Mouse (Mus musculus) heart, embryonic 16.5 days (tissue): ENCODE measurements at regions not wholly inside any gene's neighbourhood (a gene's known extent, or its start where the extent isn't known, plus 50 kb on each side); places are given as distances from the start of the nearest gene placed in this dataset.
A peak's percentile ranks its signal among the peaks of the same experiment; 100 is the strongest.

Experiments
- ATAC-seq: fragments of 200-750 bp; cut with Nextera tagmentation; replicated peaks from 2 replicates; pipeline ENCODE4 v1.8.0; 2017; ENCODE audit warnings: moderate number of reproducible peaks; ENCODE audit not compliant: insufficient read depth, low FRiP score; ENCODE audit errors: extremely low read depth
- H3K27ac ChIP-seq: fragments of 300-500 bp; sonication (generic); 2 replicates; pipeline ENCODE4 v1.5.1; 2014; ENCODE audit warnings: mild to moderate bottlenecking, low read length, control low read depth, moderate library complexity
- H3K27me3 ChIP-seq: fragments of 300-500 bp; sonication (generic); 2 replicates; pipeline ENCODE4 v1.6.1; 2014; ENCODE audit warnings: low read length, mixed read lengths; ENCODE audit not compliant: control insufficient read depth, insufficient read depth
- H3K36me3 ChIP-seq: fragments of 300-500 bp; sonication (generic); 2 replicates; pipeline ENCODE4 v1.6.1; 2014; ENCODE audit not compliant: control insufficient read depth, insufficient read depth
- H3K4me1 ChIP-seq: fragments of 300-500 bp; sonication (generic); 2 replicates; pipeline ENCODE4 v1.6.1; 2014; ENCODE audit warnings: low read length, mixed read lengths; ENCODE audit not compliant: control insufficient read depth, insufficient read depth
- H3K4me2 ChIP-seq: fragments of 300-500 bp; sonication (generic); 2 replicates; pipeline ENCODE4 v1.6.1; 2014; ENCODE audit warnings: low read depth, mild to moderate bottlenecking, control low read depth, low read length
- H3K4me3 ChIP-seq: fragments of 300-500 bp; sonication (generic); 2 replicates; pipeline ENCODE4 v1.5.1; 2014; ENCODE audit warnings: mild to moderate bottlenecking, control low read depth, low read length
- H3K9ac ChIP-seq: fragments of 300-500 bp; sonication (generic); 2 replicates; pipeline ENCODE4 v1.6.1; 2014; ENCODE audit warnings: low read length, control low read depth
- H3K9me3 ChIP-seq: fragments of 300-500 bp; sonication (generic); replicated peaks from 2 replicates; pipeline ENCODE4 v1.6.1; 2016; ENCODE audit warnings: low read length; ENCODE audit not compliant: control insufficient read depth
- WGBS: fragments of 180-500 bp; shearing (Covaris S2); extraction: QIAGEN DNeasy Blood & Tissue Kit; methylation state at CpG from one replicate; pipeline ENCODE4 v1.1.7; 2014; 5-methylcytosine and 5-hydroxymethylcytosine counted together

DNA sequence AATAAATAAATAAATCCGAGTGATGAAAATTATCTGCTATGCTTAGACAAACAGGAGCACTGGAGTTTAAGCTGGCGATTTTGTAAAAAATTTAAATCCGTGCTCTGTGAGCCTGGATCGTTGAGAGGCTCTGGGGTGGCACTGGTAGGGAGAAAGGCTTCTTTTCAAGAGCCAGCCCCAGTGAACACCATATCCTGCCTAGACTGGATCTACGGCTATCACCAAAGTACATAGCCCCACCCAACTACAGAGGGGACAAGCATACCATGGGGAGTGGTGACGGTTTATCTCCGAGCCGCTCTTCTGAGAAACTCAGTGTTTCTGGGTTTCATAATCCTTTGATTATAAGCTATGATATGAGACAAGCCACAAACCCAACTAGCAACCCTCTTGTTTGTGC is 199.0 kb downstream of the Gm11011 start:
- Histone ChIP-seq H3K4me2 (no peak overlapping the region), H3K27me3 (no peaks in the 10 kb centered on the region), H3K4me1 (no peaks in the 10 kb centered on the region), H3K9me3 (peaks cover 3% of the 10 kb centered on the region; the same call in 1 of the 2 replicates), H3K9ac (no peak overlapping the region), H3K36me3 (no peaks in the 10 kb centered on the region), H3K27ac (no peak overlapping the region), H3K4me3 (no peak overlapping the region)
- no peak for ATAC-seq
- 65% methylated on average over 8 of the region's 8 CpGs for WGBS

DNA sequence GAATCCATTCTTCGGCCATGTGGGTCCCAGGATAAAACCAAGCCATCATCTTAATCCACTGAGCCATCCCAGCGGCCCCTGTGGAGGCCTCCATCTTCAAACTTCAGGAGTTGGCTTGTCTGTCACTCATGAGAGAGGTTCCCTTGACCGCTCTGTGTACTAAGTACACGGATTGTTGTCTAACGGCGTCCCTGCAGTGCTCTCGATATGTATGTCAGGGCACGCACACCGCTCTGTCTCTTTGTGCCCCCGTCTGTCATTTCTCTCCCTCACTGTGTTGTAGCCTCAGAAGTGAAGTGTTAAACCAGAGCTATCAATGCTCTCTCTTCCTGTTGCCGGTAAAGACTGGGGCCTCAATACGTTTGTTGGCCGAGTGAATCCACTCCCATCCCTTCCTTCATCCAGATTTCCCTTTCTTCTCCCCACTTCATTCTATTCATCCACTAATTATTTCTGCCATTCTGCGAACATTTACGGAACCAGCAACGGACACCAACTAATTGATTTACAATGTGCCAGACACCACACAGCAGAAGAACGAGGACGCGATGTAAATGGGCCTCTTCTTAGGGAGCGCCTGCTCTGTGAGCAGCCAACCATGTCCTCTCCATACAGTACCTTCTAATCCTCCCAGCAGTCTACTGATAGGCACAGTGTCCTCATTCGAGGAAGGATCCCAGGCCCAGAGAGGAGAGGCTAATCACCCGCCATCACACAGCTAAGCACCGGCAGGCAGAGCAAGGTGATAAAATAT is 199.6 kb downstream of the Gm11011 start:
- WGBS = 74% methylated on average over 23 of the region's 23 CpGs
- Histone ChIP-seq H3K9ac (no peak overlapping the region), H3K9me3 (peaks cover 4% of the 10 kb centered on the region; the same call in 1 of the 2 replicates), H3K27ac (no peak overlapping the region), H3K4me1 (no peaks in the 10 kb centered on the region), H3K4me3 (no peak overlapping the region), H3K36me3 (no peaks in the 10 kb centered on the region), H3K27me3 (no peaks in the 10 kb centered on the region), H3K4me2 (no peak overlapping the region)
- no peak for ATAC-seq

DNA sequence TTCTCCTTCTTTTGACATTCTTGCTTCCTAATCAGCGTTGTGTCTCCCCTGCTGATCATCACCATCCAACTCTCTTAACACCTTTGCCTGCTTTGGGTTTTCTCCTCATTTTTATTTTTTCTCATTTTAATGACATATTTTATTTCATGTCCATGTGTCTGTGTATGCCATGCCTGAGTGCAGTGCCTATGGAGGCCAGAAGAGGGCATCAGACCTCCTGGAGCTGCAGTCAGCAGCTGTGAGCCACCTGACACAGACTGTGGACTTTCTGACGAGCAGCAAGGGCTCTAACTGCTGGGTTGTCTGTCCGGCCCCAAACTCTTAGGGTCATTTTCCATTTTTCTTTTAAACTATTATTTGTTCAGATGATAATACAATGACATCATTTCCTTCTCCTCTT is 203.8 kb downstream of the Gm11011 start:
- Histone ChIP-seq H3K4me2 (no peak overlapping the region), H3K36me3 (no peaks in the 10 kb centered on the region), H3K27me3 (no peaks in the 10 kb centered on the region), H3K4me1 (no peaks in the 10 kb centered on the region), H3K9ac (no peak overlapping the region), H3K9me3 (peaks cover 4% of the 10 kb centered on the region; the same call in 1 of the 2 replicates), H3K27ac (no peak overlapping the region), H3K4me3 (no peak overlapping the region)
- 85% methylated on average over 3 of the region's 3 CpGs for WGBS
- no peak for ATAC-seq

DNA sequence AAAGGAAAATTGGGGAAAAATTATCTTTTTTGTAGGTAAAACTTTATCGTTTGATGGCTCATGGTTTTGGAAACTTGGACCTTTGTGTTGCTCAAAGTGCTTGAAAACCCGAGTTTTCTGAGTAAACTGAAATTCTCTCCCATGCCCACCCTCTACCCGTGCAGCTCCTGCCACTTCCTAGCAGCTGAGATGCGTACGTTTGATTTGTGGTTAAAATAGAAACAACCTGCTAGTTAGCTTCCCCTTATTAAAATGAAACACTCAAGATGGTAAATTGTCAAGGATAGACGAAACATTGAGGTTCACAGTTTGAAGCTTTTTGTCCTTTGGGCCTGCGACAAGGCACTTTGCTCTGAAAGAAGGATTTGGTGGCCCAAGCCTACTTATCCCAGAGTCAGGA is 214.5 kb downstream of the Gm11011 start:
- no peak overlapping the region for H3K4me3 ChIP-seq
- no peaks in the 10 kb centered on the region for H3K27me3 ChIP-seq
- H3K4me2 ChIP-seq = no peak overlapping the region
- H3K9ac ChIP-seq = no peak overlapping the region
- no peaks in the 10 kb centered on the region for H3K4me1 ChIP-seq
- WGBS = 79% methylated on average over 7 of the region's 7 CpGs
- no peaks in the 10 kb centered on the region; the same call in 1 of the 2 replicates for H3K9me3 ChIP-seq
- no peak for ATAC-seq
- no peak overlapping the region for H3K27ac ChIP-seq
- H3K36me3 ChIP-seq = no peaks in the 10 kb centered on the region

DNA sequence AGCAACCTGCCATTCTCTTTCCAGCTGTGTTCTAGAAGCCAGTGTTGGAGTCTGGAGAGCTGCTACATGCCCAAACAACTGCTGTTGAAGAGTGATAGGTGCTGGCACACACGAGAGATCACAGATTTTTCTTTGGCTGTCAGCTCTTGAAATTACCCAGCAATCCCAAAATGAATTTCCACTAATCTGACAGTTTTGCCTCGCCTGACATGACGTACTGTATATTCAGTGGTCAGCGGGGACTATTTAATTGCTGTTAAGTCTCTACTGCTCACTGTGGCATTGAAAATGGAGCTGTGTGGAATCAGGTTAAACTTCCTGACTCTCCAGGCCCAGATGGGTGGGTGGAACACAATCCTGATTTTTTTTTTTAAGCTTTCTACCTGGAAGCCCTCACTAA is 222.5 kb downstream of the Gm11011 start:
- H3K36me3 ChIP-seq = no peaks in the 10 kb centered on the region
- H3K9ac ChIP-seq = no peak overlapping the region
- H3K4me2 ChIP-seq = no peak overlapping the region
- H3K9me3 ChIP-seq = no peaks in the 10 kb centered on the region
- H3K27ac ChIP-seq = no peak overlapping the region
- WGBS = 67% methylated on average over 4 of the region's 4 CpGs
- no peaks in the 10 kb centered on the region for H3K4me1 ChIP-seq
- no peak overlapping the region for H3K4me3 ChIP-seq
- no peak for ATAC-seq
- no peaks in the 10 kb centered on the region for H3K27me3 ChIP-seq

DNA sequence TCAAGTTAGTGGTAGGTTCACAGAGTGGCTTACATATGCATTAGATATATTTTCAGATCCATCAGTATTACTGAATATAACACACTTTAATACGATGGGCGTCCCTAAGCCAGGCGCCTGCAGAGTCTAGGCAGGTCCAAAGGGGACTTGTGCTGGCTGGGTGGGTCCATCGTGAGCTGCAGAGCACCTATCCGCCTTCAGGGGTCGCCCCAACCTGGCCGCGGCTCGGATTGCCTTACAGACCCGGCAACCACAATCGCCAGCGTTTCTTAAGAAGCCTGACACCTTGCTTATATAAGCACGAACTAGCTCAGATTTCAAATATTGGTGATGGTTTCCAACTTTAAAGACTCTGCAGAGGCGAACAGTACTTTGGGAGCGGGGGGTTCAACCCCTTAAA is 227.3 kb downstream of the Gm11011 start:
- H3K4me1 ChIP-seq = peaks cover 5% of the 10 kb centered on the region; the same call in 1 of the 2 replicates
- H3K9me3 ChIP-seq = no peaks in the 10 kb centered on the region
- H3K9ac ChIP-seq = 0 out of 2 replicates have a peak overlapping the region, but pooled peaks have one; percentile 28
- 17% methylated on average over 15 of the region's 15 CpGs for WGBS
- H3K27me3 ChIP-seq = 0 out of 2 replicates have a peak, but pooled peaks cover 6% of the 10 kb centered on the region
- ATAC-seq = no peak
- H3K27ac ChIP-seq = no peak overlapping the region
- H3K4me3 ChIP-seq = no peak overlapping the region
- H3K36me3 ChIP-seq = no peaks in the 10 kb centered on the region
- peak overlapping the region; percentile 53 for H3K4me2 ChIP-seq

DNA sequence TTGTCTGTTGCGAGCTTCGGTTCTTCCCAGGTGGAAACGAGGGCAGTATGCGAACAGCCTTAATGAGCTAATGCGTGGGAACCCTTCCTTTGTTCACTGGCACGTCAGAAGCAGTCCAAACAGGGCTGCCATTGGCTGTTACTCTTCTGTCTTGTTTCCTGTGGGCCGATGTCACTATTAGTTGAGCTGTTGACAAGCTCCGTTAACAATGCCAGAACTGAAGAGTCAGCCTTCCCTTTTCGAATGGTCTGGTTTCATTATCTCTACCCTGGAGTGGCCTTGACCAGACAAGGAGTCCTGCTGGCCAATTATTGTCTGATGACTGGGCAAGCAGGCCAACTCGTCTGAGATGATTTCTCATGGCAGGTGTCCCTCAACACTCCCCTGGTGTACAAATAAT is 230.1 kb downstream of the Gm11011 start:
- Histone ChIP-seq H3K9me3 (no peaks in the 10 kb centered on the region), H3K4me3 (peak overlapping the region; percentile 11; the same call in 1 of the 2 replicates), H3K9ac (no peak overlapping the region), H3K4me1 (peaks cover 5% of the 10 kb centered on the region; the same call in 1 of the 2 replicates), H3K27me3 (0 out of 2 replicates have a peak, but pooled peaks cover 6% of the 10 kb centered on the region), H3K4me2 (peak overlapping the region; percentile 40), H3K27ac (no peak overlapping the region), H3K36me3 (no peaks in the 10 kb centered on the region)
- WGBS = 41% methylated on average over 10 of the region's 10 CpGs
- ATAC-seq = peak; percentile 37; the same call in 1 of the 2 replicates

DNA sequence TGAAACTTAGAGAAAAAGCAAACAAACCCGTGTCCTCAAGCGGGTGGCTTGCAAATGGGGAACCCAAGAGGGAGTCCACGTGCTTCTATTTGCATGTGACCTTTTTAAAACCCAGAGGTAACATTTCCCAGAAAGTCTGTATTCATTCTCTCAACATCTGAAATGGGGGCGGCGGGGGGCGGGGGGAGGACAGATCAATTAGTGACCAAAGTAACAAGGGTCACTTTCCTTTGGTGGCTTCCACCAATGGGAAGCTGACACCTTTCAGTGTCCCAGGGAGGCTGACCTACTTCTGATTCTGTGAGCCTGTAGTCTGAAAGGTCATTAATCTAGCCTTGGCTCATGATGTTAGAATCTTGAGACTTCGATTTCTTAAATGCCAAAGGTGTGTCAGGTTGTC is 236.0 kb downstream of the Gm11011 start:
- H3K27ac ChIP-seq = no peak overlapping the region
- no peaks in the 10 kb centered on the region for H3K4me1 ChIP-seq
- WGBS = 87% methylated on average over 7 of the region's 7 CpGs
- H3K9me3 ChIP-seq = no peaks in the 10 kb centered on the region; the same call in 1 of the 2 replicates
- H3K9ac ChIP-seq = no peak overlapping the region
- no peaks in the 10 kb centered on the region for H3K36me3 ChIP-seq
- no peak overlapping the region for H3K4me3 ChIP-seq
- no peaks in the 10 kb centered on the region for H3K27me3 ChIP-seq
- no peak overlapping the region for H3K4me2 ChIP-seq
- no peak for ATAC-seq

DNA sequence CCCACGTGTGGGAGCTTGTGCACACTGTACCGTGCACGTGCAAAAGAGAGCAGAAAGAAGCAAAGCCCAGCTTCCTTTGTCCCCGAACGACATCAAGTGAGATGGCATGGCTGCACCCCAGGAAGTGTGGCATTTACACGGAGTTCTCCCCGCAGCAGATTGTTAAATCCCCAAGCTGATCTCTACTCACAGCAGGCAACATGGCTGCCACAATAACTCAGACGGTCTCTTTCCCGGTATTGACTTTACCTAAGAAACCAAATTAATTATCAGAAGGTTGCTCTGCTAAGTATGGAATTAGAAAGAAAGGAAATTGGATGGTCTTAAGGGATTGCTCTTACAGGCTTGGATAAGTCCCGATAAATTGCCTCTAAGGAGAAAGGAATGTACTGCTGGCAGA is 241.4 kb downstream of the Gm11011 start:
- Histone ChIP-seq H3K36me3 (no peaks in the 10 kb centered on the region), H3K4me3 (no peak overlapping the region), H3K4me2 (no peak overlapping the region), H3K9ac (no peak overlapping the region), H3K27me3 (no peaks in the 10 kb centered on the region), H3K4me1 (no peaks in the 10 kb centered on the region), H3K27ac (no peak overlapping the region), H3K9me3 (no peaks in the 10 kb centered on the region; the same call in 1 of the 2 replicates)
- ATAC-seq = no peak
- 66% methylated on average over 10 of the region's 10 CpGs for whole genome bisulfite sequencing
